Mouse (Mus musculus) MEL (cell line): Measurements from ENCODE around the gene Tktl1. TPM values are rescaled to one million over a fixed set of nuclear protein-coding genes. Genes with fewer than 3 reads are reported as not detected.
"Not testable (repeated sequence)": the region's sequence is repeated elsewhere in the genome, so short reads cannot be mapped to it uniquely, and the experiment has no call there.

Source experiments
- DNase-seq: peaks from one replicate; pipeline ENCODE4 v3.0.0; 2011; ENCODE audit warnings: low read depth, low spot score
- H3K27ac ChIP-seq: 2 replicates; pipeline ENCODE4 v1.5.1; 2012; ENCODE audit warnings: low read depth, mild to moderate bottlenecking, control low read depth, low read length, moderate library complexity; ENCODE audit not compliant: control insufficient read depth
- H3K27me3 ChIP-seq, 2 experiments: fragments of 150-350 bp in 1 of 2; sonication (generic) in 1 of 2; 2 replicates each; pipeline ENCODE4 v1.6.1; 2012; ENCODE audit warnings: low read length in 2 of 2, mild to moderate bottlenecking in 2 of 2, improper control_type of control experiment in 1 of 2, moderate library complexity in 1 of 2; ENCODE audit not compliant: insufficient read depth in 2 of 2, control insufficient read depth in 1 of 2
- H3K36me3 ChIP-seq, 2 experiments: 2 replicates each; pipeline ENCODE4 v1.6.1; 2012 to 2014; ENCODE audit warnings: low read length in 2 of 2, improper control_type of control experiment in 1 of 2, inconsistent platforms in 1 of 2, mild to moderate bottlenecking in 1 of 2; ENCODE audit not compliant: insufficient read depth in 2 of 2, control insufficient read depth in 1 of 2
- H3K4me1 ChIP-seq, 2 experiments: fragments of 150-350 bp in 1 of 2; sonication (generic) in 1 of 2; 2 replicates each; pipeline ENCODE4 v1.6.1; 2012; ENCODE audit warnings: low read length in 2 of 2, improper control_type of control experiment in 1 of 2, mild to moderate bottlenecking in 1 of 2; ENCODE audit not compliant: insufficient read depth in 2 of 2, control insufficient read depth in 1 of 2
- H3K4me3 ChIP-seq, 2 experiments: fragments of 150-350 bp in 1 of 2; sonication (generic) in 1 of 2; 2 replicates each; pipeline ENCODE4 v1.5.1; 2012; ENCODE audit warnings: low read depth in 2 of 2, low read length in 2 of 2, mild to moderate bottlenecking in 2 of 2, moderate library complexity in 2 of 2, control low read depth in 1 of 2, improper control_type of control experiment in 1 of 2; ENCODE audit not compliant: control insufficient read depth in 1 of 2, insufficient read depth in 1 of 2
- H3K79me2 ChIP-seq: 2 replicates; pipeline ENCODE4 v1.6.1; 2012; ENCODE audit warnings: mild to moderate bottlenecking, low read length, moderate library complexity; ENCODE audit not compliant: control insufficient read depth, poor library complexity, insufficient read depth
- H3K9ac ChIP-seq: 2 replicates; pipeline ENCODE4 v1.6.1; 2012; ENCODE audit warnings: low read depth, mild to moderate bottlenecking, control low read depth, low read length, moderate library complexity; ENCODE audit not compliant: control insufficient read depth, poor library complexity, severe bottlenecking
- H3K9me3 ChIP-seq: fragments of 150-350 bp; sonication (generic); replicated peaks from 2 replicates; pipeline ENCODE4 v1.6.1; 2012; ENCODE audit warnings: mild to moderate bottlenecking, low read length, improper control_type of control experiment, moderate library complexity; ENCODE audit not compliant: insufficient read depth
- E2F4 ChIP-seq: IDR thresholded peaks from 2 replicates; pipeline ENCODE4 v1.6.1; 2011; ENCODE audit warnings: low read depth, low read length, improper control_type of control experiment, borderline replicate concordance
- EP300 ChIP-seq, 2 experiments: IDR thresholded peaks; 2 replicates each; pipeline ENCODE4 v1.6.1; 2011; ENCODE audit warnings: improper control_type of control experiment in 2 of 2, low read length in 2 of 2, low read depth in 1 of 2, mild to moderate bottlenecking in 1 of 2
- GABPA ChIP-seq: IDR thresholded peaks from 2 replicates; pipeline ENCODE4 v1.6.1; 2012; ENCODE audit warnings: low read depth, mild to moderate bottlenecking, inconsistent platforms, low read length, improper control_type of control experiment, moderate library complexity
- MAFK ChIP-seq: IDR thresholded peaks from 2 replicates; pipeline ENCODE4 v1.6.1; 2011; ENCODE audit warnings: low read depth, mild to moderate bottlenecking, low read length, improper control_type of control experiment, borderline replicate concordance
- MAX ChIP-seq: IDR thresholded peaks from 2 replicates; pipeline ENCODE4 v1.6.1; 2011; ENCODE audit warnings: low read length, improper control_type of control experiment
- MAZ ChIP-seq: IDR thresholded peaks from 2 replicates; pipeline ENCODE4 v1.6.1; 2012; ENCODE audit warnings: low read depth, mild to moderate bottlenecking, inconsistent platforms, low read length, improper control_type of control experiment
- MYB ChIP-seq: IDR thresholded peaks from 2 replicates; pipeline ENCODE4 v1.6.1; 2011; ENCODE audit warnings: mild to moderate bottlenecking, low read depth, low read length, improper control_type of control experiment
- MYC ChIP-seq: IDR thresholded peaks from 2 replicates; pipeline ENCODE4 v1.6.1; 2011; ENCODE audit warnings: low read depth, mild to moderate bottlenecking, low read length, improper control_type of control experiment, moderate library complexity
- NRF1 ChIP-seq: IDR thresholded peaks from 2 replicates; pipeline ENCODE4 v1.6.1; 2014; ENCODE audit warnings: low read depth, mild to moderate bottlenecking, inconsistent platforms, low read length, improper control_type of control experiment, moderate library complexity; ENCODE audit not compliant: poor library complexity, insufficient read depth, severe bottlenecking
- SIN3A ChIP-seq: IDR thresholded peaks from 2 replicates; pipeline ENCODE4 v1.6.1; 2012; ENCODE audit warnings: low read length, improper control_type of control experiment, inconsistent platforms
- SMC3 ChIP-seq: IDR thresholded peaks from 2 replicates; pipeline ENCODE4 v1.6.1; 2011; ENCODE audit warnings: low read depth, low read length, improper control_type of control experiment
- TBP ChIP-seq: IDR thresholded peaks from 2 replicates; pipeline ENCODE4 v1.8.0; 2011; ENCODE audit warnings: low read depth, low read length, improper control_type of control experiment
- TCF12 ChIP-seq: IDR thresholded peaks from 2 replicates; pipeline ENCODE4 v1.6.1; 2014; ENCODE audit warnings: low read depth, mild to moderate bottlenecking, inconsistent platforms, low read length, improper control_type of control experiment, moderate library complexity
- USF1 ChIP-seq: IDR thresholded peaks from 2 replicates; pipeline ENCODE4 v1.6.1; 2014; ENCODE audit warnings: low read depth, mild to moderate bottlenecking, inconsistent platforms, low read length, improper control_type of control experiment, moderate library complexity
- ZC3H11A ChIP-seq: IDR thresholded peaks from 2 replicates; pipeline ENCODE4 v1.6.1; 2012; ENCODE audit warnings: low read depth, mild to moderate bottlenecking, inconsistent platforms, low read length, improper control_type of control experiment
- polyA plus RNA-seq, 2 experiments: library from polyadenylated mRNA; stranded (reverse) in 1 of 2; unstranded in 1 of 2; fragments of >175 nt in 1 of 2; fragments of >200 nt in 1 of 2; gene quantifications; 2 replicates each; pipeline versions ENCODE4 v1.2.1 to v1.2.4; 2012; ENCODE audit warnings: low replicate concordance in 2 of 2, low read depth in 1 of 2; ENCODE audit not compliant: insufficient read length in 2 of 2, insufficient read depth in 1 of 2, missing spikeins in 1 of 2
- total RNA-seq: library from RNA; depleted of rRNA; stranded (reverse); fragments of 300-350 nt; gene quantifications from 2 replicates; pipeline ENCODE4 v1.2.3, GENCODE M21; 2012; rRNA removed

Gene Tktl1
- not detected in 2 replicates for total RNA-seq
- polyA plus RNA-seq: under 1 TPM in 1 of 2 experiments, not detected in 1; 0.04 TPM

- no peak for TF ChIP-seq MAX
- no peak for TF ChIP-seq EP300 (IDR thresholded peaks at IDR 0.05; ENCODE audit: low read depth in 1 of 2, low read length in 2 of 2)
- no peak for TF ChIP-seq SIN3A
- TF ChIP-seq GABPA: no peak
- no peak for TF ChIP-seq MAFK
- no peak for TF ChIP-seq MYB
- no peak for TF ChIP-seq NRF1
- TF ChIP-seq E2F4: no peak
- no peak for TF ChIP-seq MYC
- TF ChIP-seq USF1: no peak
- TF ChIP-seq TCF12: no peak
- TF ChIP-seq TBP: no peak
- no peak for TF ChIP-seq ZC3H11A
- TF ChIP-seq, all 39 proteins: peak for 0
- H3K9ac ChIP-seq: no peak within 1 kb of the TSS
- DNase-seq: no peak
- H3K4me3 ChIP-seq: no peak within 1 kb of the TSS
- no peaks in the 10 kb centered on the region for H3K4me1 ChIP-seq
- H3K9me3 ChIP-seq: no peaks in the 10 kb centered on the region
- no peaks in the 10 kb centered on the region for H3K27me3 ChIP-seq
- no peaks in the 10 kb centered on the region for H3K79me2 ChIP-seq
- no peaks in the 10 kb centered on the region for H3K36me3 ChIP-seq
- no peak within 1 kb of the TSS for H3K27ac ChIP-seq
Measured at GRCm38 (mm10) chrX:74176959-74177358, at the start of gene Tktl1. Tktl1 (plus strand) TSS chrX:74177259.

- not testable (repeated sequence) for H3K4me1 ChIP-seq, H3K9ac ChIP-seq, H3K36me3 ChIP-seq, H3K27me3 ChIP-seq, H3K9me3 ChIP-seq, H3K79me2 ChIP-seq, DNase-seq, H3K27ac ChIP-seq, H3K4me3 ChIP-seq
Measured at GRCm38 (mm10) chrX:74135263-74135662, 41.8 kb upstream of the Tktl1 start, which contains the start of gene Mecp2. Mecp2 (minus strand) TSS chrX:74135363.

GRCm38 (mm10) chrX:74167738-74168137, 9.3 kb upstream of the Tktl1 start, which contains the start of gene Tex28:
Tex28 (minus strand) TSS chrX:74167838.
- no peak for DNase-seq
- Histone ChIP-seq H3K36me3 (no peaks in the 10 kb centered on the region), H3K79me2 (no peaks in the 10 kb centered on the region), H3K4me1 (no peaks in the 10 kb centered on the region), H3K9me3 (no peaks in the 10 kb centered on the region), H3K4me3 (no peak within 1 kb of the TSS), H3K9ac (no peak within 1 kb of the TSS), H3K27ac (no peak within 1 kb of the TSS), H3K27me3 (peaks cover 2% of the 10 kb centered on the region in 2 experiments; a peak in 2 of 4 replicates)
- TF ChIP-seq MAZ (no peak), SMC3 (no peak)
